ENCODE assay signal across 8 mouse cellular contexts in genomic region chr1:77514963-77515650, GRCm38 (mm10). TPM values are rescaled to one million over a fixed set of nuclear protein-coding genes. Genes with fewer than 3 reads are reported as not detected.
DNase-seq lines count a peak whose midpoint lies in the region; ATAC-seq and TF ChIP-seq lines count a peak whose summit lies in the region.

Gene Epha4, minus strand, starts transcription at chr1:77515088.

- ATAC-seq in heart, embryonic 12.5 days (ENCODE audit: insufficient number of reproducible peaks, low FRiP score) = peak; percentile 94
- ATAC-seq in kidney, postnatal 0 days (replicated peaks; ENCODE audit: low FRiP score, low read depth) = peak; percentile 94
- peak; percentile 92 for ATAC-seq in midbrain, embryonic 16.5 days

- no peak within 1 kb of the TSS for H3K27ac ChIP-seq in thymus, adult 2 months (ENCODE audit: control insufficient read depth, insufficient read depth, low read length)
- H3K27ac ChIP-seq in heart, embryonic 12.5 days (ENCODE audit: poor library complexity, severe bottlenecking) = peak within 1 kb of the TSS; percentile 17; the same call in 1 of the 2 replicates
- peak within 1 kb of the TSS; percentile 16; the same call in 1 of the 2 replicates for H3K27ac ChIP-seq in kidney, postnatal 0 days
- peak within 1 kb of the TSS; percentile 76 for H3K27ac ChIP-seq in midbrain, embryonic 16.5 days (ENCODE audit: low read length)

- 0 out of 2 replicates have a peak within 1 kb of the TSS, but pooled peaks have one; percentile 9 for H3K4me3 ChIP-seq in thymus, adult 2 months (ENCODE audit: control insufficient read depth, insufficient read depth, low read length)
- H3K4me3 ChIP-seq in heart, embryonic 12.5 days = peak within 1 kb of the TSS; percentile 67
- H3K4me3 ChIP-seq in kidney, postnatal 0 days (replicated peaks; ENCODE audit: low read depth, low read length) = peak within 1 kb of the TSS; percentile 64
- peak within 1 kb of the TSS; percentile 57 for H3K4me3 ChIP-seq in midbrain, embryonic 16.5 days (ENCODE audit: low read depth, low read length)

- no peaks in the 10 kb centered on the region for H3K36me3 ChIP-seq in thymus, adult 2 months (ENCODE audit: control insufficient read depth, insufficient read depth, low read length)
- no peaks in the 10 kb centered on the region for H3K36me3 ChIP-seq in heart, embryonic 12.5 days
- no peaks in the 10 kb centered on the region for H3K36me3 ChIP-seq in kidney, postnatal 0 days (ENCODE audit: insufficient read depth, low read length)
- no peaks in the 10 kb centered on the region for H3K36me3 ChIP-seq in midbrain, embryonic 16.5 days (ENCODE audit: control insufficient read depth, insufficient read depth, low read length)

- 4% methylated on average over 40 of the region's 40 CpGs for WGBS in thymus, adult 2 months
- under 1% methylated on average over 40 of the region's 40 CpGs for WGBS in heart, embryonic 12.5 days
- 0% methylated on average over 39 of the region's 40 CpGs for WGBS in kidney, postnatal 0 days
- WGBS in midbrain, embryonic 16.5 days = under 1% methylated on average over 39 of the region's 40 CpGs

- H3K27me3 ChIP-seq in thymus, adult 2 months (ENCODE audit: control insufficient read depth, insufficient read depth, low read length) = no peaks in the 10 kb centered on the region; the same call in 1 of the 2 replicates
- H3K27me3 ChIP-seq in heart, embryonic 12.5 days (replicated peaks) = peaks cover 9% of the 10 kb centered on the region
- H3K27me3 ChIP-seq in kidney, postnatal 0 days (ENCODE audit: insufficient read depth, low read length) = no peaks in the 10 kb centered on the region
- H3K27me3 ChIP-seq in midbrain, embryonic 16.5 days (ENCODE audit: control insufficient read depth, insufficient read depth, low read depth, low read length) = no peaks in the 10 kb centered on the region

- DNase-seq in thymus, adult 2 months = peak; percentile 19
- DNase-seq in thymus, postnatal 0 days (ENCODE audit: low spot score) = no peak
- DNase-seq in fibroblast of lung, adult 2 months (ENCODE audit: low read depth) = peak; percentile 71
- peak; percentile 97 for DNase-seq in kidney, postnatal 0 days (ENCODE audit: low spot score)
- DNase-seq in liver = peak; percentile 84
- peak; percentile 88 for DNase-seq in telencephalon, adult 2 months (ENCODE audit: low read depth, low spot score)

- TF ChIP-seq POLR2A in thymus, adult 2 months (IDR thresholded peaks at IDR 0.05; ENCODE audit: control insufficient read depth, extremely low read depth, insufficient read depth, low read length, poor library complexity) = no peak

- no peak for TF ChIP-seq CTCF in thymus, adult 2 months (IDR thresholded peaks at IDR 0.05; ENCODE audit: borderline replicate concordance, control insufficient read depth, extremely low read depth, insufficient read depth, low read length, poor library complexity)
- peak; percentile 2; the same call in 1 of the 2 replicates for TF ChIP-seq CTCF in kidney, postnatal 0 days (IDR thresholded peaks at IDR 0.05; ENCODE audit: low read depth)

- H3K4me1 ChIP-seq in thymus, adult 2 months (replicated peaks; ENCODE audit: control insufficient read depth, insufficient read depth, low read length) = no peaks in the 10 kb centered on the region
- peaks cover 22% of the 10 kb centered on the region for H3K4me1 ChIP-seq in heart, embryonic 12.5 days (replicated peaks)
- peaks cover 17% of the 10 kb centered on the region for H3K4me1 ChIP-seq in kidney, postnatal 0 days (replicated peaks; ENCODE audit: insufficient read depth, low read length)
- peaks cover 25% of the 10 kb centered on the region for H3K4me1 ChIP-seq in midbrain, embryonic 16.5 days (ENCODE audit: control insufficient read depth, insufficient read depth, low read length)

- H3K9ac ChIP-seq in heart, embryonic 12.5 days = peak within 1 kb of the TSS; percentile 78
- H3K9ac ChIP-seq in kidney, postnatal 0 days (ENCODE audit: low read depth, low read length) = peak within 1 kb of the TSS; percentile 52
- peak within 1 kb of the TSS; percentile 78 for H3K9ac ChIP-seq in midbrain, embryonic 16.5 days (ENCODE audit: low read depth, low read length)

- H3K4me2 ChIP-seq in heart, embryonic 12.5 days = peak within 1 kb of the TSS; percentile 94
- H3K4me2 ChIP-seq in kidney, postnatal 0 days (ENCODE audit: low read length) = peak within 1 kb of the TSS; percentile 89
- peak within 1 kb of the TSS; percentile 82 for H3K4me2 ChIP-seq in midbrain, embryonic 16.5 days (ENCODE audit: low read length)

- no peaks in the 10 kb centered on the region for H3K9me3 ChIP-seq in heart, embryonic 12.5 days (replicated peaks)
- H3K9me3 ChIP-seq in kidney, postnatal 0 days (replicated peaks; ENCODE audit: low read length) = no peaks in the 10 kb centered on the region
- H3K9me3 ChIP-seq in midbrain, embryonic 16.5 days (replicated peaks; ENCODE audit: control insufficient read depth, low read length, poor library complexity, severe bottlenecking) = no peaks in the 10 kb centered on the region

RNA-seq across cellular contexts. Expression of gene Epha4, which starts in this region (rescaled TPM):
- 1.7 and 3.9 TPM in 2 replicates for polyA plus RNA-seq in thymus, adult 2 months (2012; rRNA removed)
- polyA plus RNA-seq in thymus, postnatal 0 days (2015; fragmentation: Nextera tagmentation; extraction: Ambion mirVana) = 1.1 TPM in 2 replicates
- 6.2 and 6.9 TPM in 2 replicates for polyA plus RNA-seq in heart, embryonic 12.5 days (2016; fragmentation: Nextera tagmentation; extraction: Ambion mirVana)
- 12.0 and 14.0 TPM in 2 replicates for polyA plus RNA-seq in kidney, postnatal 0 days (2015; fragmentation: Nextera tagmentation; extraction: Ambion mirVana)
- polyA plus RNA-seq in midbrain, embryonic 16.5 days (2015; fragmentation: Nextera tagmentation; extraction: Ambion mirVana) = 30.4 and 36.8 TPM in 2 replicates

Comparison
In these comparisons a context has a peak if more than half of its experiments do, and no peak if none do; other contexts are left out.
1. H3K4me3 ChIP-seq: peak in every context shown above with its lines; median percentile 67 in heart, embryonic 12.5 days; 64 in kidney, postnatal 0 days; 57 in midbrain, embryonic 16.5 days; 9 in thymus, adult 2 months.